Mouse (Mus musculus) heart, adult 2 months (tissue): Measurements from ENCODE around the gene Mybpc2. TPM values are rescaled to one million over a fixed set of nuclear protein-coding genes. Genes with fewer than 3 reads are reported as not detected.
A peak's percentile ranks its signal among the peaks of the same experiment; 100 is the strongest.

Experiments
- DNase-seq, 2 experiments: peaks; one replicate each; pipeline ENCODE4 v3.0.0; 2021
- H3K27ac ChIP-seq: fragments of 200-600 bp; 2 replicates; pipeline ENCODE4 v1.8.1; 2022
- H3K27me3 ChIP-seq: fragments of 200-500 bp; 2 replicates; pipeline ENCODE4 v1.6.1; 2012; ENCODE audit warnings: mild to moderate bottlenecking, low read length, inconsistent platforms, mixed read lengths; ENCODE audit not compliant: control insufficient read depth, insufficient read depth
- H3K36me3 ChIP-seq: fragments of 200-500 bp; 2 replicates; pipeline ENCODE4 v1.6.1; 2012; ENCODE audit warnings: low read length, inconsistent platforms; ENCODE audit not compliant: control insufficient read depth, insufficient read depth
- H3K4me1 ChIP-seq: fragments of 200-500 bp; 2 replicates; pipeline ENCODE4 v1.6.1; 2011; ENCODE audit warnings: low read length; ENCODE audit not compliant: control insufficient read depth, insufficient read depth
- H3K4me3 ChIP-seq: fragments of 200-600 bp; 2 replicates; pipeline ENCODE4 v1.8.1; 2022
- H3K79me2 ChIP-seq: fragments of 200-500 bp; replicated peaks from 2 replicates; pipeline ENCODE4 v1.6.1; 2012; ENCODE audit warnings: mild to moderate bottlenecking, inconsistent platforms, low read length, moderate library complexity, mixed read lengths; ENCODE audit not compliant: control insufficient read depth, insufficient read depth
- H3K9ac ChIP-seq: fragments of 200-500 bp; 2 replicates; pipeline ENCODE4 v1.6.1; 2012; ENCODE audit warnings: low read depth, mild to moderate bottlenecking, control low read depth, inconsistent platforms, low read length, mixed read lengths
- CTCF ChIP-seq: fragments of 200-600 bp; IDR thresholded peaks from 2 replicates; pipeline ENCODE4 v1.8.1; 2022; ENCODE audit warnings: antibody characterized with exemption, mild to moderate bottlenecking, moderate library complexity
- EP300 ChIP-seq: fragments of 200-500 bp; IDR thresholded peaks from 2 replicates; pipeline ENCODE4 v1.6.1; 2011; ENCODE audit warnings: low read depth, low read length, control low read depth; ENCODE audit not compliant: insufficient read depth
- POLR2A ChIP-seq: fragments of 200-500 bp; IDR thresholded peaks from 2 replicates; pipeline ENCODE4 v1.6.1; 2011; ENCODE audit warnings: mild to moderate bottlenecking, low read depth, low read length, control low read depth; ENCODE audit not compliant: insufficient read depth
- WGBS: fragments of 180-500 bp; shearing (Covaris S2); methylation state at CpG from one replicate; pipeline ENCODE4 v1.1.7; 2018; 5-methylcytosine and 5-hydroxymethylcytosine counted together
- intact Hi-C: fragments of 180-260 bp; cut with DNase I; formaldehyde crosslinking; loops from one replicate; pipeline ENCODE4 v1.15.1; 2025
- polyA plus RNA-seq: library from polyadenylated mRNA; depleted of rRNA; stranded (reverse); fragments of >200 nt; gene quantifications from 2 replicates; pipeline ENCODE4 v1.2.3, GENCODE M21; 2012
- total RNA-seq, 2 experiments: library from RNA; stranded (reverse); gene quantifications; 2 replicates each; pipeline ENCODE4 v1.2.3; 2021

The Mybpc2 gene
- total and polyA plus RNA-seq, 3 experiments, result 7.1 to 16.7 (median 13.1) TPM

DNA sequence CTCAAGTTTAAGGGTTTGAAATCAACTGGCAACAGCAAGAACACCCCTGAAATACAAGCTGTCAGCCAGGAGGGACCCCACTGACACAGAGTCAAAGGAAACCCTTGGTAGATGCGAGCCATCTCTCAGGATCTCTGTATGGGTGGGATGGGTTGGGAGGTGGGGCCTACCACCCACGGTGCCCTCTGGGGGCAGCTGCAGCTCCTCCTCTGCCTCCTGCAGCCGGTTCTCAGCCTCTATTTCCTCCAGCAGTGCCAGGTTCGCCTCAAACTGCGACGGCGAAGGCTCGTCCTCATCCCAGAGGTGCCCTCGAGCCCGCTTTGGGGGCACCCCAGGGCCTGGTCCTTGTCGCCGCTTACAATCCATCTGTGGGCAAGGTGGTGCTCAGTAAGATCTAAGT lies 18.6 kb upstream of the Mybpc2 start:
- Histone ChIP-seq H3K79me2 (no peaks in the 10 kb centered on the region), H3K9ac (no peak overlapping the region), H3K4me1 (peaks cover 5% of the 10 kb centered on the region), H3K27me3 (no peaks in the 10 kb centered on the region), H3K36me3 (no peaks in the 10 kb centered on the region), H3K27ac (no peak overlapping the region), H3K4me3 (no peak overlapping the region)
- TF ChIP-seq CTCF (no peak), EP300 (no peak), POLR2A (no peak)
- intact Hi-C loops, result no loop called here
- 77% methylated on average over 12 of the region's 12 CpGs for WGBS
- no peak for DNase-seq

DNA sequence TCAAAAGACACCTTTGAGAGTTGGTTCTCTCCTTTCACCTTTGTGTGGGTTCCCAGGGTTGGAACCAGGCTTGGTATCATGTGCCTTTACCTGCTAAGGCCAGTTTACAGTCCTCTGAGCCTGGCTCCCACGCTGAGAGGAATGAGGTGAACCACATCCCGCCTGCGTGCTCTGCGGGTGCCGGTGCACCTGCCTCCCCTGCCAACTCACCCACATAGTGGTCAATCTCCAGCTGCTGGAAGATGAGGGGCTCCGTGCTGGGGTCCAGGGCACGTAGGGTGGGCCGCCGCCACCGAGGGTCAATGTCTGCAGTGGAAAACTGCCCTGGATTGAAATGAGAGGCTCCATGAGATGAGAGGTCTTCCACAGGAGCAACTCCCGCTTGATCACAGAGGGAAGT lies 18.1 kb upstream of the Mybpc2 start:
- TF ChIP-seq CTCF (no peak), EP300 (no peak), POLR2A (no peak)
- intact Hi-C loops, result no loop called here
- DNase-seq, result no peak
- Histone ChIP-seq H3K27me3 (no peaks in the 10 kb centered on the region), H3K4me3 (no peak overlapping the region), H3K27ac (no peak overlapping the region), H3K36me3 (no peaks in the 10 kb centered on the region), H3K9ac (no peak overlapping the region), H3K4me1 (peaks cover under 1% of the 10 kb centered on the region), H3K79me2 (no peaks in the 10 kb centered on the region)
- 95% methylated on average over 11 of the region's 11 CpGs for WGBS

- DNase-seq, result no peak
- 93% methylated on average over 41 of the region's 41 CpGs for WGBS
- Histone ChIP-seq H3K27ac (no peak overlapping the region), H3K27me3 (no peaks in the 10 kb centered on the region), H3K4me1 (no peaks in the 10 kb centered on the region), H3K4me3 (no peak overlapping the region), H3K36me3 (no peaks in the 10 kb centered on the region), H3K79me2 (no peaks in the 10 kb centered on the region), H3K9ac (no peak overlapping the region)
- intact Hi-C loops, result no loop called here
- TF ChIP-seq CTCF (no peak), POLR2A (no peak)
Observed at GRCm38 (mm10) chr7:44538756-44539624, 14.5 kb upstream of the Mybpc2 start.

GRCm38 (mm10) chr7:44537496-44537895 lies 13.0 kb upstream of the Mybpc2 start:
- Histone ChIP-seq H3K4me1 (no peaks in the 10 kb centered on the region), H3K36me3 (no peaks in the 10 kb centered on the region), H3K4me3 (no peak overlapping the region), H3K27me3 (no peaks in the 10 kb centered on the region), H3K79me2 (no peaks in the 10 kb centered on the region), H3K9ac (no peak overlapping the region), H3K27ac (no peak overlapping the region)
- DNase-seq, result no peak
- intact Hi-C loops, result no loop called here
- 92% methylated on average over 13 of the region's 13 CpGs for WGBS
- TF ChIP-seq POLR2A (no peak), EP300 (no peak), CTCF (no peak)

- intact Hi-C loops, result no loop called here
- no peak for TF ChIP-seq CTCF
- TF ChIP-seq POLR2A, result no peak
- TF ChIP-seq EP300, result no peak
- H3K4me3 ChIP-seq, result no peak overlapping the region
- 70% methylated on average over 7 of the region's 7 CpGs for WGBS
- H3K36me3 ChIP-seq, result no peaks in the 10 kb centered on the region
- H3K9ac ChIP-seq, result no peak overlapping the region
- no peak overlapping the region for H3K27ac ChIP-seq
- no peaks in the 10 kb centered on the region for H3K79me2 ChIP-seq
- H3K4me1 ChIP-seq, result no peaks in the 10 kb centered on the region
- H3K27me3 ChIP-seq, result no peaks in the 10 kb centered on the region
- no peak for DNase-seq
Observed at GRCm38 (mm10) chr7:44537009-44537408, 12.6 kb upstream of the Mybpc2 start.

DNA sequence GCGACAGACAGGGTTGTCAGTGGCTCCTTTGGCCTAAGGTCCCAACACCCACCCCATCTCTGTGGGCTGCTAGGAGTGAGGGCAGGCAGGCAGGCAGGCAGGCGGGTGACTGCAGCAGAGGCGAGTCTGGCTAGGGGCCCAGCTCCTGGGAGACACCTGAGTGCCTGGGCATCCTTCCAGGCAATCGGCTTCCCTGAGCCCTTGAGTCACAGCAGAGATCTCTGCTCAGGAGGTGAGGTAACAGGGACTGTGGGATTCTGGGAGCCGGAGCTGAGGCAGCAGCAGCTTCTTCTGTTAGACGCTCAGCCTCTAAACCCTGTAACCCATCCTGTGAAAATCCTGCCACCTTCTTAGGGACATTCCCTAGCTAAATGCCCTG lies 12.1 kb upstream of the Mybpc2 start:
- intact Hi-C loops, result no loop called here
- Histone ChIP-seq H3K4me3 (no peak overlapping the region), H3K79me2 (no peaks in the 10 kb centered on the region), H3K36me3 (no peaks in the 10 kb centered on the region), H3K27ac (no peak overlapping the region), H3K27me3 (no peaks in the 10 kb centered on the region), H3K9ac (no peak overlapping the region), H3K4me1 (no peaks in the 10 kb centered on the region)
- WGBS, result 60% methylated on average over 6 of the region's 6 CpGs
- no peak for TF ChIP-seq EP300
- no peak for TF ChIP-seq POLR2A
- no peak for TF ChIP-seq CTCF
- DNase-seq, result peak in 1 of 2 experiments; percentile 32
